Comparison of ENCODE assay signal across 17 mouse cellular contexts in genomic region chr1:172014771-172015170, GRCm38 (mm10). TPM values are rescaled to one million over a fixed set of nuclear protein-coding genes. Genes with fewer than 3 reads are reported as not detected.
DNase-seq lines count a peak whose midpoint lies in the region; ATAC-seq lines count a peak whose summit lies in the region.
"Had no signal": no experiment of that assay in that cellular context is flagged by ENCODE, and none has a peak within 500 bp of the region (broad histone marks: within the 10 kb centered on the region; RNA-seq: fewer than 3 reads in every experiment).

No protein-coding gene starts in this region.

- peaks cover 63% of the 10 kb centered on the region for H3K36me3 ChIP-seq in hindbrain, embryonic 10.5 days
- H3K36me3 ChIP-seq in midbrain, embryonic 12.5 days: peaks cover 37% of the 10 kb centered on the region
- H3K36me3 ChIP-seq: liver, embryonic 15.5 days had no signal

- peak overlapping the region; percentile 55; the same call in 1 of the 2 replicates for H3K9ac ChIP-seq in midbrain, embryonic 12.5 days (replicated peaks)
- H3K9ac ChIP-seq: limb, embryonic 12.5 days; liver, embryonic 15.5 days had no signal

- H3K27me3 ChIP-seq in hindbrain, embryonic 10.5 days (ENCODE audit: insufficient read depth, poor library complexity, severe bottlenecking): no peaks in the 10 kb centered on the region
- no peaks in the 10 kb centered on the region for H3K27me3 ChIP-seq in midbrain, embryonic 12.5 days
- H3K27me3 ChIP-seq: limb, embryonic 12.5 days; liver, embryonic 15.5 days had no signal

- H3K4me1 ChIP-seq in hindbrain, embryonic 10.5 days (replicated peaks): peaks cover 81% of the 10 kb centered on the region
- H3K4me1 ChIP-seq in midbrain, embryonic 12.5 days: peaks cover 82% of the 10 kb centered on the region
- H3K4me1 ChIP-seq: liver, embryonic 15.5 days had no signal

- ATAC-seq in midbrain, embryonic 12.5 days (ENCODE audit: low FRiP score, low read depth): no peak

- peak overlapping the region; percentile 46 for H3K4me3 ChIP-seq in hindbrain, embryonic 10.5 days
- peak overlapping the region; percentile 13 for H3K4me3 ChIP-seq in midbrain, embryonic 12.5 days
- H3K4me3 ChIP-seq: limb, embryonic 12.5 days; liver, embryonic 15.5 days had no signal

- H3K9me3 ChIP-seq in hindbrain, embryonic 10.5 days: no peaks in the 10 kb centered on the region
- no peaks in the 10 kb centered on the region for H3K9me3 ChIP-seq in midbrain, embryonic 12.5 days
- H3K9me3 ChIP-seq: limb, embryonic 12.5 days; liver, embryonic 15.5 days had no signal

- peak overlapping the region; percentile 54 for H3K4me2 ChIP-seq in midbrain, embryonic 12.5 days (replicated peaks)
- H3K4me2 ChIP-seq: limb, embryonic 12.5 days; liver, embryonic 15.5 days had no signal

- H3K27ac ChIP-seq in hindbrain, embryonic 10.5 days: peak overlapping the region; percentile 94
- peak overlapping the region; percentile 99 for H3K27ac ChIP-seq in midbrain, embryonic 12.5 days (replicated peaks)
- H3K27ac ChIP-seq: liver, embryonic 15.5 days had no signal

- WGBS in hindbrain, embryonic 10.5 days: 42% methylated on average over 9 of the region's 9 CpGs
- WGBS in midbrain, embryonic 12.5 days: 31% methylated on average over 9 of the region's 9 CpGs

- peak; percentile 34 for DNase-seq in testis, postnatal 10 days (ENCODE audit: low spot score)
- no peak for DNase-seq in testis, postnatal 14 days (ENCODE audit: low spot score)
- no peak for DNase-seq in hindbrain, embryonic 10.5 days (ENCODE audit: low spot score)
- no peak for DNase-seq in right cerebral cortex, postnatal 14 days
- no peak for DNase-seq in yolk sac, embryonic 10.5 days (ENCODE audit: low spot score)
- no peak for DNase-seq in heart, postnatal 4 days
- no peak for DNase-seq in adrenal gland, postnatal 10 days
- DNase-seq: adrenal gland, adult 2 months; B cell, adult 2 months; cerebellum, postnatal 10 days; gastrocnemius, postnatal 36 days had no signal

RNA-seq across cellular contexts. Expression of gene Vangl2, which starts 13.5 kb away (rescaled TPM):
- polyA plus RNA-seq in hindbrain, embryonic 10.5 days (2016; fragmentation: Nextera tagmentation; extraction: Ambion mirVana): 46.0 and 72.6 TPM in 2 replicates
- 56.9 and 60.9 TPM in 2 replicates for polyA plus RNA-seq in midbrain, embryonic 12.5 days (2016; fragmentation: Nextera tagmentation; extraction: Ambion mirVana)
- 10 to 100 TPM; 12.3 to 12.4 TPM for total RNA-seq in heart, postnatal 4 days (2021)
- total RNA-seq in adrenal gland, postnatal 10 days (2021): 10 to 100 TPM in 1 of 2 experiments, 1 to 10 TPM in 1; 6.3 to 10.6 TPM

RNA-seq across cellular contexts. Expression of gene Nhlh1, which starts 42.6 kb away (rescaled TPM):
- polyA plus RNA-seq in hindbrain, embryonic 10.5 days (2016; fragmentation: Nextera tagmentation; extraction: Ambion mirVana): 9.9 and 16.3 TPM in 2 replicates
- polyA plus RNA-seq in midbrain, embryonic 12.5 days (2016; fragmentation: Nextera tagmentation; extraction: Ambion mirVana): 11.1 and 11.5 TPM in 2 replicates
- not detected for total RNA-seq in heart, postnatal 4 days (2021)
- under 1 TPM in 1 of 2 experiments, not detected in 1; 0.09 TPM for total RNA-seq in adrenal gland, postnatal 10 days (2021)
- total RNA-seq: adrenal gland, adult 2 months; gastrocnemius, postnatal 36 days had no signal
- polyA plus RNA-seq: adrenal gland, adult 2 months; heart, embryonic 14.5 days; intestine, embryonic 14.5 days; kidney, embryonic 16.5 days; liver, embryonic 15.5 days had no signal
